Mouse (Mus musculus) neutrophil, adult 5-6 weeks (primary cell): Measurements from ENCODE around the gene Dnajc28. TPM values are rescaled to one million over a fixed set of nuclear protein-coding genes. Genes with fewer than 3 reads are reported as not detected.

Experiments used
- ATAC-seq: fragments of 151-379, 151-347 bp; 2 replicates; pipeline ENCODE4 v1.8.0; 2017; ENCODE audit warnings: mild to moderate bottlenecking, moderate TSS enrichment; ENCODE audit not compliant: insufficient number of reproducible peaks, poor library complexity, low FRiP score, severe bottlenecking; ENCODE audit errors: extremely low read depth
- total RNA-seq: library from RNA; stranded (forward); fragments of 200-1000 nt; gene quantifications from 2 replicates; pipeline ENCODE4 v1.2.3, GENCODE M21; 2017

The Dnajc28 gene
- total RNA-seq, 1 experiment from 2014 or later = 8.3 TPM

DNA sequence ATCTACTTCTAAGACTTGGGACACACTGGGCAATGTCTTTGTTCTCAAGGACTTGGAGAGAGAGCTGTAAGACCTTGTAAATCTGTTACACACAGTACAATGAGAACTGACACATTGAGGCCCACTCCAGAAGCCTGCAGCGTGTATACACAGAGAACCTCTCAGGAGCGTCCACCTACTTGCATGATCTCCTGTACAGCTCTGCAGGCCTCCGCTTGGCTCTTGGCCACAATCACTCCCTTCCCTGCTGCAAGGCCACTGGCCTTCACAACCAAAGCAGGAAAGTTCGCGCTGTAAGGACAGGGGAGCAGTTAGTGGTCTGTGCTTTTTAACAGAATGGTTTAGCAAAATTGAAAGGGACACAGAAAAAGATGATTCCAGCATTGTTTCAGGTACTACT is 20.3 kb upstream of the Dnajc28 start:
- no peak for ATAC-seq

DNA sequence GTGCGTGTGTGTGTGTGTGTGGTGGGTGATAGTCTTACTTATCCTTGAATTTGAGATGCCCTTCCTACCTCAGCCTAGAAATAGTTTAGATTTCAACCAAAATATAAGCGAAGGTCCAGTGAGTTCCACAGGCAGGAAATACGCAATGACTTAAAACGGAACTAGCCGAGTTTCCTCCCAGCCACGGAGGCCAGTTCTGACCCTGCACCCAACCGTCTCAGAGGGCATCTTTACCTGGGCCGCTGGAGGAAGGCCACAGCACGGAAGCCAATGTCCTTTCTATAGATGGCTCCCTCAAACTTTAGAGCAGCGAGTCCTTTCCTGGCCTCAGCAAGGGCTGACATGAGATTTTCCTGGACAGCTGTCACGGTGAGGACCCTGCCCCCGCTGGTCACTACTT is 14.8 kb upstream of the Dnajc28 start:
- peak; percentile 60 for ATAC-seq

DNA sequence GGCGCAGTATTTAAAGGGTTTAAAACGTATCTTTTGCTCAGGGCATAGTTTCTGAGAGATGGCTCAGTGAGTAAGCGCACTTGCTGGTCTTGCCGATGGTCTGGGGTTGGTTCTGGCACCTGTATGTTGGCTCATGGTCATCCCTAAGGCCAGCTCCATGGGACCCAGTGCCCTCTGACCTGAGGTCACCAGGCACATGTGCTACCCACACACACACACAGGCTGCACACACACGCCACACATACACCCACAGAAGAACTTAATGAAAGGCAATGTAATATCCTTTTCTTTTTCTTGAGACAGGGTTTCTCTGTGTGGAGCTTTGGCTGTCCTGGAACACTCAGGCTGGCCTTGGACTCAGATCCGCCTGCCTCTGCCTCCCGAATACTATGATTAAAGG is 14.1 kb upstream of the Dnajc28 start:
- ATAC-seq = no peak

DNA sequence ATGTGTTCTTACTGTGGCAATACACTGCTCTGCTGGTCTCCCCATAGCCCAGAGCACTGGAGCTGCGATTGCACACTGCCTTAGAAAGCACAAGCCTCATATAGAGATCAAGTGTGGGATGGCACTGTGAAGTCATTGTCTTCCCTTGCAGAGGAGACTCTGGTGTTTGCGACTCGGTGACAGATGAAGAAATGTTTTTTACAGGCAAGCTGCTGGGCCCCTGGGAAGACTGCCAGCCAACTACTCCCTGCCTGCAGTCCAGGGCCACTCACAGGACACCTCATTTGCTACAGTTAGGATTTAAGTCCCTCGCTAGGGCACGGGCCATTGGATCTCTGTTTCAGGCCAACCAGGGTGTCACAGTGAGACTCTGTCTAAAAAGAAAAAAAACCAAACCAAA is 13.6 kb upstream of the Dnajc28 start:
- ATAC-seq = no peak

DNA sequence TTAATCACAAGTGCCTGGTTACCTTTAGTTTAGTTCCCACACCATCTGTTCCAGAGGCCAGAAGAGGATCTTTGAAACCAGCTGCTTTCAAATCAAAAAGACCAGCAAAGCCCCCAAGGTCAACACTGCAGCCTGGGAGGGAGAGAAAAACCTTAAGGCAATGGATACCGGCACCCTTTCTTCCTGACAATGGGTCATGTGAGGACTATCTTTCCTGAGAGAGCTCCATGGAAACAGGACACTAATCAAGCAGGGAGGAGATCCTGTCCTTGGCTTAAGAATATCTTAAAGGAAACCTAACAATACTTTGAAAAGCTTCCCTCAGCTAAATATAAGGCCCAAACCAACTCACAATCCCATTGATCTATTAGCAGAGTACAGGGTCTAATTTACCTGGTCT is 11.8 kb upstream of the Dnajc28 start:
- no peak for ATAC-seq

DNA sequence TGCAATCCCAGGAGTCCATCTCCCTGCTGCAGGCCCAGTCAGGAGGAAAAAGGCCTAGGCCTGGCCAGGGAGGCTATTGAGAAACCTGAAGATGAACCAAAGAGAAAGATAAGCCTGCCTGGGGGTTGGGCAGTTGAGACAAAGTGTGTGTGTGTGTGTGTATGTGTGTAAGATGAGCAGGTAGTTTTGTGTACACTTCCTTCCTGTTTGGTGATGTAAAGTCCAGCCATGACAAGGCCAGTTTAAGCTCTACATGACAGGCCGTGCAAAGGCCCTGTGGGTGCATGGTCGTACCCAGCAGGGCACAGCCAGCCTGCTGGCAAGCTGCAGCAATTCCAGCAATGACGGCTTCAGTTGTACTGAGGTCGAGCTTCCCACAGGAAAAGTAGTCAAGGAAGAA is 10.9 kb upstream of the Dnajc28 start:
- peak; percentile 77 for ATAC-seq

DNA sequence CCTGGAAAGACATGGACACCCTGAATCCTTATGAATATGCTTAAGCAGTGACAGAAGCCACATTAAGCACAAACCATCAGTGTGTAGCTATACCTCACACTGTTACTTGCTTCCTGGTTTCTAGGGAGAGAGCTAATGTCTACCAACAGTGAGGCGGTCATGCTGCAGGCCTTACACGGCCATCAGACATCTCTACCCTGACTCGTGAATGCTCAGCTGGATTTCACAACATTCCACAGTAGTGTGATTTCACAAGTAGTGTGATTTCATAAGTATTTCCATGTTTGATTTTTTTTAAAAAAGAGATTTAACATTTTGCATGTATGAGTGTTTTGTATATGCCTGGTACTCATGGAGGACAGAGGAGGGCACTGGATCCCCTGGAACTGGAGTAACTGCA is 9.8 kb upstream of the Dnajc28 start:
- ATAC-seq = no peak

DNA sequence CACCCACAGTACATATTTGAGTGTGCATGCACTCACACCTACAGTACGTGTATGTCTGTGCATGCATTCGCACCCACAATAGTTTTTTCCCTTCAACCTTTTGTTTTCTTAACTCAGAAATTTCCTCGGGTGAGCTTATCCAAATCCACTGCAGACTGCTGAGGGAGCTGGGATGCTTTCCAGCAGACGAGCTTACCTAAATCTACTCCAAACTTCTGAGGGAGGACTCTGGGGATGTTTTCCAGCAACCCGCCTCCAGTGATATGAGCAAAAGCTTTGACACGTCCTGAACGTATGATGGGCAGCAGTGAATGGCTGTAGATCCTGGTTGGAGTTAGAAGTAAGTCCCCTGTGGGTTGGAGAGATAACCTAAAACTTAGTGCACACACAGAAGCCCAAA is 9.0 kb upstream of the Dnajc28 start:
- no peak for ATAC-seq

DNA sequence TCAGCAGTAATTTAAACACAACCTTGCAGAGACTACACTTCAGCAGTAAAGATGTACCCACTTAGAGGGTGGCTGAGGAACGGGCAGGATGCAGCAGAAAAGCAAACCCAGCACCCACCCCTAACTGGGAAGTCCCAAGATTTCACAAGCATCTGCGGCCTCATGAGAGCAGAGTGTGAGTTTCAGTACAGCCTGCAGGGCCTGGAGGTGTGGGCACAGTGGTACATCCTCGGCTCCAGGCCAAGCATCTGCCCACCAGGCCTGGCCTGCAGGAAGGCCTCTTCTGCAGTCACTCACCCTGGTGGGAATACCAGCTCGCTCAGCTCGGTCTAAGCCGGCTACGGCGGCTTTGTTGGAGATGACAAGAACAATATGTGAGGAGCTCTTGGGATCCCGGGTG is 4.2 kb upstream of the Dnajc28 start:
- ATAC-seq = peak; percentile 56

DNA sequence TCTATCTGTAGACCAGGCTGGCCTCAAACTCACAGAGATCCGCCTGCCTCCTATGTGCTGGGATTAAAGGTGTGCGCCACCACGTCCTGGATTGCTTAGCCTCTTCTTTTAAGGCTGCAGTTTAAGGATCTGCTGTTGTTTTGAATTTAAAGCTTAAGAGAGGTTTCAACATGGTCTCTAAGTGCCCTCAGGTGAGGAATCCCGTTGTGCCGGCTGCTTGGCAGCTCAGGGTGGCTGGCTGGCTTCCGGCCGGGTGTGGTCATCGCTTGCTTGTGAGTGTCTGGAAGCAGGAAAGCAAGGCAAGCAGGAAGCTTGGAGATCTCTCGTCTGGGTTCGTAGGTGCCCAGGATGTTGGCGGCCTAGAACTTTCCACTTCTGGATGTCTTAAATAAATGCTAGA is 2.2 kb upstream of the Dnajc28 start:
- no peak for ATAC-seq

DNA sequence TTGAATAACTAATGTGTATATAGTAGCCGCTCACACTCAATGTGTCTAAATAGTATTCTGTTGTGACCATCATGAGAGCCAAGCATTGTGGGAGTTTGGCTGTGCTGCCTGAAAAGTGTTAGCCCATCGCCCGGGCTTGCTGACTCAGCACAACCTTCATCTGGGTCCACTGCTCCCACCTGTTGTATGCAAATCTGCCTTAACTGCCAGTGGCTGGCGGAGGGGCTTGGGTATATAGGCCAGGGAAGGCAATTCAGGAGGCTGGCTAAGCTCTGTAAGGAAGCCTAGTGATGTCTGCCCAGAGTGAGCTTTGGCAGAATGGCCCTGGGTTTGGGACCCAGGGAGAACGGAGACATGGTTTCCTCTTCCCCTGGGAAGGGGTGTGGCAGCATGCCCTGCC is 1.4 kb upstream of the Dnajc28 start:
- ATAC-seq = no peak

DNA sequence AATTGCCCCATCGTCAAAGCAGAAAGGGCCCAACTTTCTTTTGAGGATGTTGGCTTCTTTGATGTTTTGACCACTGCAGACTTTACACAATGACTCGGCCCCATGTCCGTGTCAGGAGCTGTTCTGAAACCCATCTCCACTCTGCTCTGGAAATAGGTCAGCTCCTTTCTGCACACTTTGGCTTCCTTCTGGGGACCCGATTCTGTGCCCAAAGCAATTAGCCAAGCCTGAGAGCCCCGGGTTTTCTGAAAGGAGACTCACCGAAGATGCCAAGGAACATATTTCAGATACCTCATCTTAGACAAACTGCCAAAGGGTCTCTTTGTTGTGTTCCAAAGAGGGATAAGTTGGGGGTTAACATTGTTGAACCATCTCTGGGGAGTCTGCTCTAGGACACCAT is 4.3 kb downstream of the Dnajc28 start:
- no peak for ATAC-seq

DNA sequence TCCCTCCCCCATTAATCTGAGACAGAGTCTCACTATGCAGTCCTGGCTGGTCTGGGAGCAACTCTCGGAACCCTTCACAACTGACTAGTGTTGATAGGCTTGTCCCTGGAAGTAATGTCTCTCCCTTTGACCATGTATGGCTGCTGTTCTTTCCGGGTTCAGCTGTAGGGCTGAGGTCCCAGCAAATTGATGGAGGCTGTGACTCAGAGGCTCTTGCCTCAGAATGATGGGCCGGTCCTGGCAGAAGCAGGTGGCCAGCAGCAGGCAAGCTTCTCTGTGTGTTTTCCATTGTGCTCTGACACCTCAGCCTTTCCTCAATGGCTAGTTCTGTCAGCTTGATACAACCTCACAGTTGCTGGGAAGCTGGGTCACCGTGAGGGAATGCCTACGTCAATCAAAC is 6.3 kb downstream of the Dnajc28 start:
- peak; percentile 31; the same call in 1 of the 2 replicates for ATAC-seq

DNA sequence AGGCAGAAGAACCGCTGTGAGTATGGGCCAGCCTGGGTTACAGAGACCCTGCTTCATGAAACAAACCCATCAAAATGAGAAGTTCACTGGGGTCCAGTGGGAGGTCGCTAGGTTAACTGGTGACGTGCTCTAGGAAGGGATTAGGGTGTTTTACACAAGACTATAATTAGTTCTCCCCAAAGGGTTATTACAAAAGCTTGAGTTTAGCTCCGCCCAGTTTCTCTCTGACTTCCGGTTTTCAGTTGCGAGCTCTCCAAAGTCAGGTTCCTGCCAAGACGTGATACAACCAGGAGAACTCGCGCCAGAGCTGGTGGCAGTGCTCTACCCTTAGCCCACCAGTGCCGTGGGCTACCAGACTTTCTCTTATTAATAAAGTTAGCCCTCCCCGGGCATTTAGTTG is 7.6 kb downstream of the Dnajc28 start:
- peak; percentile 39 for ATAC-seq

DNA sequence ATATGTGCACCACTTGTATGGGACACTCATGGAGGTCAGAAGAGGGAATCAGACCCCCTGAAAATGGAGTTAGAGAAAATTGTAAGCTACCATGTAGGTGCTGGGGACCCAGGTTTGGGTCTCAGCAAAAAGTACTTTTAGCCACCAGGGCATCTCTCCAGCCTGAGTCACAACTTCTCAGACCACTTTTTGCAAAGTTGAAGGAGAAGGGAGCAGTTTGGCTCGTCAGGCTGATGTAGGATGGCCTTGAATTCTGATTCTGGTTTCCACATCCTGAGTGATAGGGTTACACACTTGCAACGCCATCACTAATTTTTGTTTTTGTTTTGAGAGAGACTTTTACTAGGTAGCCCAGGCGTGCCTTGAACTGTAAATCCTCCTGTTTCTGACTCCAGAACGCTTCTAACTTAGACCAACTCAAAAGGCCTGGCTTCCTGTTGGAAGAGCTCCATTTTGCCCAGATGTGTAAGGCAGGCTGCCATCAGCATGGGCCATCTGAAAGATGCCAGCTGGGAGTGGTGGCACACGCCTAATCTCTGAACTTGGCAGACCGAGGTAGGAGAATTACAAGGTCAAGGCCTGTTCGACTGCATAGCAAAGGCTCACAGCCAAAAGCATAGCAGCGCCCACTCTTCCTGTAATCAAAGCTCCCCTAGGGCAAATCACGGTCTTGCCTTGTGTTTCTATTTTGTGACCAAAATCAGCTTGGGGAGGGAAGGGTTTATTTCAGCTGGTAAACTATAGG is 9.2 kb downstream of the Dnajc28 start:
- no peak for ATAC-seq

DNA sequence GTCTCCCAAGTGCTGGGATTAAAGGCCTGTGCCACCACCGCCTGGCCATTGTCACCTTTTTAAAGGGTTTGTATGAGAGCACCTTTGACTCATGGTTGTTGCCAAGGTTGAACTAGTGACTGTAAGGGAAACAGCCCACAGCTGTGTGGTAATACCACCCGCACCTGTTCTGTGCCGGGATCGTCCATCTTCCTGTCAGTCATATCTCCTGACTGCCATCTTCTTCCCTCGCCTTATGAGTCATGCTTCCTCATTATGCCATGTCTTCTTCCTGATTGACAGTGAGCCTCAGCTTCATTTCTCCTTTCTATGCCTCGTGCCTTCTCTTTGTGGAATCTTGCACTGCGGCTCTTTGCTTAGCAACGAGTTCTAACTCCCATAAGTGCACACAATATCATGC is 11.9 kb downstream of the Dnajc28 start:
- peak; percentile 89 for ATAC-seq

DNA sequence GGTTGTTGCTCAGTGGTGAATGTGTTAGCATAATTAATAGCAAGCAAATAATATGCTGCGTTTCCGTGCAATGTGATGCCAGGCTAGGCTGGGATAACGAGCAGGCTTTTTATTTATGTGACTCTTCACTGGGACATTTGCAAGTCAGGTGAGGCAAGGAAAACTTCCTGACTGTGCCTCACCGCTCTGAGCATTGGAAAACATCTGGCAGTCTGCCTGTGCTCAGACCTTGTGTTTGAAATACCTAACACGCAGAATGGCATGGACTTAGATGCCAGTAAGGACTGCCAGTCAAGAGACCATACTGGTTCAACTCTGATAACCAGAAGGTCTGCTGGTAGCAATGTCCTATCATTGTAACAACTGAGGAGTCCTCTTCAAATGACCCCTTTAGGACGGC is 13.7 kb downstream of the Dnajc28 start:
- ATAC-seq = no peak

DNA sequence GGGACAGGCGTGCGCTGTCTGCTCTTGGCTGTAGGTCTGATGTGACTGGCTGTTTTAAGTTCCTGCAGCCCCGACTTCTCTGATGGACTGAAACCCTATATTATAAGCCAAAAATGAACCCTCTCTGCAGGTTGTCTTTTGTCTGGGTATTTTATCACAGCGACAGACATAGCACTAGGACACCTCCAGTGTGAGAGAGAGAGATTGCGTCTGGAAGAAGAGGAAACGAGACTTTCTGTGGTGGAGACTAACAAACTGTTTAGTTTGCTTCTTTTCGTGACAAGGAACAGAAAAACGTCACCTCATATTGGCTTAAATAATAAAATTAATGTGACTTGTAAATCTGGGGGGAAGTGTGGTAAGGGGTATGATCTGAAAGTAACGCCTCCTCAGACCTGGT is 17.1 kb downstream of the Dnajc28 start:
- ATAC-seq = no peak

DNA sequence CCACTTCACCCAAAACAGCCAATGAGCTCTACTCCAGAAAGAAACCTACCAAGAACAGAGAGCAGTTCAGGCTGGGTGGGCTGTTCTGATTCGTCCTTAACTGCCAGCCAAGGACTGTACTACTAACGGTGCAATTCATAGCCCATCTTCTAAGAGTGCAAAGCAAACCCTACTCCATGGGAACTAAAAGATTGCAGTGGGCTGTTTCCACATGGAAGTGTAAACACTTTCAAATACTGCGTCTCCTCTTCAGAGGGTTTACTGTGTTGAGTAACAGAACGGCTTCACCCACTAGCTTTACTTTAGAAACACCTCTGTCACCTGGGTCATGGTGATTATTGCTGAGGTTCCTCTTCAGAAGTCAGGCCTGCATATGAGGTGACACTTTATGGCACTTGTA is 17.7 kb downstream of the Dnajc28 start:
- ATAC-seq = no peak

DNA sequence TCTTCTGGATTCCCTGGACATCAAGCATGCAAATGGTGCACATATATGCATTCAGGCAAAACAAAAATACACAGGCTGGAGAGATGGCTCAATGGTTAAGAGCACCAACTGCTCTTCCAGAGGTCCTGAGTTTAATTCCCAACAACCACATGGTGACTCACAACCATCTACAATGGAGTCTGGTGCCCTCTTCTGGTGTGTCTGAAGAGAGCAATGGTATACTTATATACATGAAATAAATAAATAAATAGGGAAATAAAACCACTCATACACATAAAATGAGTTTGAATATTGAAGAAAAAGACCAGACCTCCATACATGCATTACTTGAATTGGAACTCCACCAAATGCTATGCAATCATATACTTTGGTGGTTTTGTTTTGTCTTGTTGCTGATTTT is 19.6 kb downstream of the Dnajc28 start:
- ATAC-seq = no peak

DNA sequence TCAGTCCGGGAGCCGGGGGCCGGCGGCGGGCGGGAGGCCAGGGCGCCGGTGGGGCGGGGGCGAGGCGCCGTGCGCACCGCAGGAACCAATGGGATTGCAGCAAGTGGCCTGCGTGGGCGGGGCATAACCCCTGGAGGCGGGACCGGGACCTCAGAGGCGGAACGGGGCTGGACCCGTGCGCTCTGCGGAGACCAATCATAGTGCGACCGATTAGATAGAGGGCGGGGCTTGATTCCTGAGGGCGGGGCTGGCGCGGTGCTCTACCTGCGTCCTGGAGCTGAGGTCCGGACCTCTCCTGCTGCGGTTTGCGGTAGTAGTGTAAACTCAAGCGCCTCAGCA is 21.2 kb downstream of the Dnajc28 start, which contains the start of gene Tmem50b:
Gene Tmem50b, minus strand, starts transcription at position 129 of the 339 bp plus-strand sequence.
- peak; percentile 95 for ATAC-seq
